Mouse (Mus musculus) left cerebral cortex, adult 11 months (tissue): Measurements from ENCODE around the gene Trhde.

Experiments used
- DNase-seq: peaks from one replicate; pipeline ENCODE4 v3.0.0; 2022; ENCODE audit warnings: low spot score

Gene Trhde

DNA sequence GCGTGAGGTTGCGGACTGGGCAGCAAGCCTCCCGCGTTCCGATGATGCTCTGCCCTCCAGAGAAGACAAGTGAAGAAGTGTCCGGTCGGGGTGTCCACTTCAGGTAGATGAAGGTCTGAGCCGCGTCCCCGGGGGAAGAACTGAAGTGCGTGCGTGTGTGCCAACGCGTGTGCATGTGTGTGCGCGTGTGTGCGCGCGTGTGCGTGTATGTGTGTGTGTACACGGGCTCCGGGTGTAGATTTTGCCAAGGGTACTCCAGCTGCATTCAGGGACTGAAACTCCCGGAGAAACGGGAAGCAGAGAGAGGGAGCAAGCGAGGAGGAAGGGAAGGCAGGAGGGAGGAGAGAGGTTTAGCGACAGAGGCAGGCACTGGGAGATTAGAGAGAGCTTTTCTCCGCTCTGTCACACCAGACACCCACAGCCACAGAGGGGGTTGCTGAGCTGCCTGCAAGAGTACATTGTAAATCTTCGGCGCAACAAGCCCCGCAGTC lies at the start of gene Trhde:
Trhde (minus strand) TSS at position 147 of the 491 bp plus-strand sequence.
- peak; percentile 23 for DNase-seq

DNA sequence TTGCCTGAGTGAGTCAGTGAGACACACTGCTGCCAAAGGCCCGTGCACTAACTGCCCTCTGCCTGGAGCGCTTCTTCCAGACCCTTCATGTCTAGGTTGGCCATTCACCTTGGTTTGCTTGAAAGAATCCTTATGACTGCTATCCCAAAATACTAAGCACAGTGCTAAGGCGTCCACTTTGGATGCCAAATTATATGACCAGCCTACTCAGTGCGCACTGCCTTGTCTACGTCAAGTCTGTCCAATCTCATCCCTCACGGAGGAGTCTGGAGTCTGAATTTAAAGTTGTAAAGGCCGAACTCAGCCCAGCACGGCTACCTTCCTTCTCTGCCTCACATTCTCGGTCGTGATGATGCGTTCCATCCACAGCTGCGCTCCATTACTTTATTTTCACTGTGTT lies 39.9 kb upstream of the Trhde start:
- DNase-seq = no peak

DNA sequence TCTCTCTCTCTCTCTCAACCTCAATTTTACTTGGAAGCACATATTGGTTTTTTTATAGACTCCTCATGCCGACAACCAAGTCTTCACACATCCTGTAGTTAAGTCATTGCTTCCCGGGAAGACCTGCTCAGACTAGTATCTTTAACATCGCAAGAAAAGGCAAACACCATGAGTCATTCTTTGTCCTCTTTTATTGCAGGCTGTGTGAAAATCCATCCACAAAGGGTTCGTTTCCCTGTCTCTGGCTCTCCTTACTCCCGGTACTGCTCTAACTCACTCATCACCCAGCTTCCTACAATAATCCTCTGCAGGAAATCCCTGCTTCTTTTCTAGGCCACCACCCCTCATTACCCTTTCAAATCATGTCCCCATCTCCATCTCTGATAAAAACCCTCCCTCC lies 39.3 kb upstream of the Trhde start:
- no peak for DNase-seq

DNA sequence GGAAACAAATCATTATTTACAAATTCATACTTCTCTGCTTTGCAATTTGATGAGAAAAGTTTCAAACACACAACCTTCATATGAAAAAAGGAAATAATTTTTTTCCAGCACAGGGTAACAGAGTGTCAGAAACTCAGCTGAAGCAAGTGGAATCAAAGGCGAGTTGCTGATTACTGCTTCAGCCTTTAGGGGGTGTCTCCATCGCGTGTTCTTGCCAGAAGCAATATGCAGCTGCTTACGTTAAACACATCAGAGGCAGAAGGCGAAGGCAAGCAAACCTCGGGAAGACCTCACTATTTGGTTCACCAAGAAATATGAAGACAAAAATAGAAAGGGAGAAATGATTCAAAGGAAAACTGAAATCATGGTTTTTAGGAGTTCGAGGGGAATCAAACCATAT lies 29.2 kb upstream of the Trhde start:
- no peak for DNase-seq

DNA sequence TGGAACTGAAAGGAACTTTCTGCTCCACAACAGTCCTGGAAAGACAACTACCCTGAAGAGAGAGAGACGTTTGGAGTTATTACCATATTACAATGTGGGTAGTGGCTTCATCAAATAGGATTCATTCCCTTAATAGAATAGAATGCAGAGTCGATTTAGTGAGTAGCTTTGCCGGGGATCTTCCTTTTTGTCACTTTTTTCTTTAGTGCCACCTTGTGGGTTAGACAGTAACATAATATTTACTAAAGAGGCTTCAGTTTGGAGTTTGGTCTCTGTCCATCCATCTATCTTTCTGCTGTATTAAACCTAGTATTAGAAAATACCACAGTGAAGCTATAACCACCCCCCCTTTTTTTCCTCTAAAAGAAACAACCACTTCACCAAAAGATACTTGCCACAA lies 6.7 kb upstream of the Trhde start:
- DNase-seq = no peak

DNA sequence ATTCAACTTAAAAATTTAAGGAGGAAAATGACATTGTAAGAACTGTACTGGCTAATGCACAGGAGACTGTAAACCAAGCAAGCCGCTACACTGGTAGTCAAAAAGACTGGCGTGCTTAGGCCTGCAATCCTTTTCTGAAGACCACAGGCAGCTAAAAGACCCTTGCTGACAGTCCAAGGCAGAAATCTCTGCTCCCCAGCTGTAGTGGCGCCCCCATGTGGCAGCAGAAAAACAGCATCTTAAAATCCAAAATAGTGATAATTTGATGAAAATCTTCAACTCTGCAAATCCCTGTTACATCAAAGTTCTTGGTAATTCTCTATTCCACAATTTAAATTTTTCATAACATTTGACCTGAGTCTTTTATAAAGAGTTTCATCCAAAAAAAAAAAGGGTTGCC lies 3.8 kb upstream of the Trhde start:
- DNase-seq = no peak

DNA sequence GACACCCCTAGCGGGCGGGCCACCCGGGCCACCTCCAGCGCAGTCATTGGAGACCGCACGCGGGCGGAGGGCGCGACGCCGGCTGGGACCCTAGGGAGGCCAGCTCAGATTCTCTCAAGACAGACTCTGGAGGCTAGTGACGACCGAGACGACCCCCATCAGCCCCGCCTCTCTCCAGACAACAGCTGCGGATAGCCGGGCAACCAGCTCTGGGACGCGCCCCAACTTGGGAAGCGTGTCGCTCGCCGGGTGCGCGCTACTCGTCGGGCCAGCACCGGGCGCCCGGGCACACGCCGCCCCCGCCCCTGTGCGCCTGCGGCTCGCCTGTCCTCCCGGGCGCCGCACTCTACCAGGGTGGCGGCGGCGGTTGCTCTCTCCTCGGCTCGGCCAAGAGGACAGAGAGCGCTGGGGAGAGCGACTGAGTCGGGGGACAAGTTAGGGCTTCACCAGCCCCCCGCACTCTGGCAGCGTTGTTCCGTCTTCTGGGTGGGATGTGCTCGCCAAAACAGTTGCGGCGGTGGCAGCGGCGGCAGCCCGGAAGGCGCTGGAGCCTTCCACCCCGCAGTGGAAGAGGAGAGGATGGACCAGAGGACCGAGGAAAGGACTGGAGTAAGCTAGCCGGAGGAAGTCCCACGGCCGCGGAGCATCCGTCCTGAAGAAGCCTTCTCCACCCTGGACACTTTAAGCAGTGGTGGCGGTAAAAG lies 498 bp downstream of the Trhde start:
- no peak for DNase-seq

DNA sequence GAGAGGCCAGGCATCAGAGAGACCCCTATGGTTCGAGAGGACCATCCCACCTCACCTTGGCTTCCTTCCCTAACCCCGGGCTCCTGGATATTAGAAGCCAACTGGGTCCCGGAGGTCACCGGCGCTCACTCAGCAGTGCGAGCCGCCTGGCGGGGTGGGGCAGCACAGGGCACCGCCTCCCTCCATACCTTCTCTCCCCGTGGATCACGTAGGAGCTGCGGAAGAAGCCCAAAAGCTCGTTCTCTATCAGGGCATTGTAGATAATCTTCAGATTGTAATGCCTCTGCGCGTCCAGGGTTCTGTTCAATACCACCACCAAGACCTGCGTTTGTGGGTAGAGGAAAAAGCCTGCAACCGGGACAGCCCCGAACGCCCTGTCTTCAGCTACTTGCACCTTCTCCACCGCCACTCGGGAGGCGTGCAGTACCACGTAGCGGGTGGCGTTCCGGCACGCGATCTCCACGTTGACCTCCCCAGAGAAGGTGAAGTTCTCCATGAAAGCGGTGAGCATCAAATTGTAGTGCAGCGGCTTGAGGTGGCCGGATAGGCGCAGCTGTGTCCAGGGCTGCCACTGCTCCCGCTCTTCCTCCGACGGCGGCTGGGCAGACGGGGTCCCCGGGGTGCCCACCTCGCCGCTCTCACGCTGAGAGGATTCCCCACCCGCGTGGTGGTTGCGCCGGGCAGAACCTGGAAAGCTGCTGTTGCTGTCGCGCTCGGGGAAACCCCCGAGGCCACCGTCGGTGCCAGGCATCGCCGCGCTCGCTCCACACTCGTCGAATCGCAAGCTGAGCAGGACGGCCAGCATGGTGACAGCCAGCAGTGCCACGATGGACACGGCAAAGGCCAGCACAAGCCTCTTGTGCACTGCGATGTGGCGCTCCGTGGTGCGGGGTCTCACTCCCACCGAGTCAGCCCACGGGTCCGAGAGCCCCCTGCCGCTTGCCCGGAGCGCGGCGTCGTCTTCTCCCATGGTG lies 1.5 kb downstream of the Trhde start:
- DNase-seq = no peak

DNA sequence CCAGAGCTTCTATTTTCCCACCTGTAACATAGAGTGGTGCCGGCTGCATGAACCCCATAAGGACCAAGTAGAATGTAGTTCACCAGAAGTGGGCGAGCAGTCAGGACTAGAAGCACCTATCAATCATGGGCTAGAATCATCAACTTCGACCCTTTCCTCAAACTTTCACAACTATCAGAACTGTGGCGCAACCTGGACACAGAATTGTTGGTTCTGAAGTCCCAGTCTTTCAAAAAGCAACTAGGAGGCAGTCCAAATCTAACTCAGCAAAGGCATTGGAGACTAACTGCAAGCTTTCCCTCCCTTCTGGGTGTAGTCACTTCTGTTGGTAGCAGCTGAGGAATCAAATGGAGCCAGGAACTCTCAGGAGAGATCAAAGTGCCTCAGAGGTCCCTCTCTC lies 2.6 kb downstream of the Trhde start:
- DNase-seq = no peak

DNA sequence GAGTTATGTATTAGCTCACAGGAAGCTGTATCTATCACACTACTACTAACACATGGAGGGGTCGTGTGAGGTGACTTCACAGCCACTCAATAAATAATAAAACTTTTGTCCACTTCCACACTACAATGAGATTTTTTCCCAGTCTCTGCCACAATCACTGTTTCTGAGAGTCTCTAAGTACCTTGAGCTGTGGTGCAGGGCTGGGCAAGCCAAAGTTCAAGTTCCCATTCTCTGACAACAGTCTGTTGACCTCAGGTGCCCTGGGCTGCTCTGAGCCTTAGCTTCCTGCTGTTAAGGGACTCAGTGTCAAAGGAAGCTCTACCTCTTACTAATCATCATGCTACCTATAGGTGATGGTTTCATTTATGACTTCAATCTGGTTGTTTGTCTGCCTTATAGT lies 3.3 kb downstream of the Trhde start:
- DNase-seq = no peak

DNA sequence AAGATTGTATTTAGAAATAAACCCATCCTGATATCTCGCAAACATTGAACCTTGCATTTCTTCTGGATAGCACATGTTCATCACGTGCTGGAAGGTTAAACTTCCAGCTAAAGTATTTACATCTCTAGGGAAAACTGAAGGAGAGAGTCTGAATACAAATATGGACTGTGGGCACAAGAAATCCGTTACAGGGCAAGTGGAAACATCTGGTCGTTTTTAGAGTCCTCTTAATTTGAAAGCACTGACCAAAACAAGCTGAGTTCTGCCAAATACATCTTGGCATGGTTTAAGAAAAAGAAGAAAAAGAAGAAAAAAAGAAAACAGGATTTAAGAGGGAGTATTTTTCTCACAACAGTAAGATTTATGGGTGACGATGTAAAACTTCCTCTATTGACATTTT lies 3.9 kb downstream of the Trhde start:
- DNase-seq = no peak

DNA sequence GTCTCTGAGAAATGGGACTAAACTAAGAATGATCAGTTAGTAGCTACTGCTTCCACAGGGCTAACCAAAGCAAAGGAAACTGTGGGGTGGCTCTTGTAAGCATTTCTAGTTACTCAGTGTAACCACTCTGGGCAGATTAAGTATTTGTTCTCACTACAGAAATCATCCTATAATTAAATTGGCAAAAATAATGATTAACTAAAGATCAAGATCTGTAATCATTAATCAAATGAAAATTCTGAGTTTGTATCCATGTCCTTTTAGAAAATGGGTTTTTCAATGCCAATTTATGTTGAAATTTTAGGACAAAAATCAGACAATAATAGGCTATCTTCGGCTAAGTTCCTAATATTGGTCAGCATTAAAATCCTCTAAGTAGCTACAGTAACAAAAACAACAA lies 4.4 kb downstream of the Trhde start:
- DNase-seq = no peak

DNA sequence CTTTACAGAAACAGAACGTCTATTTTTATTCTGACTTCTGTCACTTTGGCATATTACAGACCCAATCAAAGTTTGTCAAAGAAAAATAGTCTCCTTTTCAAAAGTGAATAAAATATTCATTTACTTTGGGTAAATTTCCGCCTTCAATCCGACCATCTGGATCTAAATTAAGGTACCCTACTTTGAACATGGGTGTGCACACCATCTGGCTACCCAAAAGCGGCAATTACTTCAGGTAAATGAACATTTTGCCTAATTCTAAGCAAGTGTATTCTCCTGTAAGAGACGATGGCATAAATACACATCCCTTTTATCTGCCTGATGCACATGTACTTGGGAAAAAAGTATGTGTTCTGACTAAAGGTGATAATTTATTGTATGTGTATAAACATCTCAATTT lies 5.2 kb downstream of the Trhde start:
- DNase-seq = no peak

DNA sequence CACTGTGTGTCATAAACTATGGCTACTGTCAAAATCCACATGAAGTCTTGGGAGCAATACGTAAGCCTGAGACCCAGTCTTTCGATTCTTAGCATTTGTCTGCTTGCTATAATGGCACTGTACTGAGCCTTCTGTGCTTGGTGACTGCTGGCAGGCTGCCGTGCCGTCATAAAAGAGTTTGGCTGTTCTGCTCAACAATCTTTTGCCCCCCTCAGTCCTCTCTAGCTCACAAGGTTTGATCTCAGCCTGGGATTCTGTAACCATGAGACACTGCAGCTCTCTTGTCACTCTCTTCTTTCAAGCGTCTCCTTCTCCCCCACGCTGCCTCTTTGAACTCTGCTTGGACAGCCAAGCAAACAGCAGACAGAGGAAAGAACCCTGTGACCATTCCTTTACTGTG lies 7.9 kb downstream of the Trhde start:
- no peak for DNase-seq

DNA sequence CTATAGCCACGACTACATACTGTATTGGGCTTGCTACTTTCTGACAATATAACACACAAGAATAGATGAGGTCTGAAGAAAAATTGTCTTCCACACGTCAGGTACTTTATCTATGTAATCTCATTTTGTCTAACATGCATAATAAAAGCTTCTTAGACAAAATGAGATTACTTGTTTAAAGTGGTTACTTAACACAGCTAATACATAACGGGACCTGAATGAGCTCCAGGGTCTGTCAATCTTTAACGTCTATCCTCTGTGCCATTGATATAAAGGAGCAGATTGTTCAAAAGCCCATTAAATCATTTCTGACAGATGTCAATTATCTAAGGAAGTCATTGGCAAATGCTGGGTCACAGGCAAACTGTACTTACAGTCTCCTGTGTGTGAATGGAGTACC lies 36.2 kb downstream of the Trhde start:
- DNase-seq = no peak

DNA sequence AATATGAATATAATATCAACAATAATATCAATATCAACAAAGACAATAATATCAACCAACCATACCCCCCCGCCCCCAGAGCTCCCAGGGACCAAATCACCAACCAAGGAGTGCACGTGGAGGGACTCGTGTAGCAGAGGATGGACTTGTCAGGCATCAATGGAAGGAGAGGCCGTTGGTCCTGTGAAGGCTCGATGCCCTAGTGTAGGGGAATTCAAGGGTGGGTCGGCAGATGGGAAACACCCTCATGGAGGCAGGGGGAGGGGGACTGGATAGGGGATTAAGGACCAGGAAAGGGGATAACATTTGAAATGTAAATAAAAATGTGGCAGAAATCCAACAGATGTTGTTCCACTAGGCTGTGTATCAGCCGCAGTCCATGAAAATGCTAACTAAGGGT lies 40.0 kb downstream of the Trhde start:
- DNase-seq = no peak

DNA sequence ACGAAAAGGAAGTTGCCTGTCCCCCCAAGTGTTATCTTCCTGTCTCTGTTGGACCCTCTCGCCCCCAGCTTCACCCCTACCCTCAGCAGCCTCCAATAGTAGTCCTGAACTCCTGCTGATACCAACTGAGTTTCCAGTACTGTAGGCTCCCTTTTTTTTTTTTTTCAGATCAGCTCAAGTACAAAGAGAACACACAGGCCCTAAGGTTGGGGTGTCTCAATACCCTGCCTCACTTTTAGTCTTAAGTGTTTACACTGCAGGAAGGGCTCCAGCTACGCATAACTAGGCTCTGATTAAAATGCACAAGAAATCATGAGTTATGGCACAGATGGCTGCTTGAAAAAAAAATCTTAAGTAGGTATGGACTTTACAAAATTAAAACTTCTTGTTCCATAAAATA lies 42.9 kb downstream of the Trhde start:
- DNase-seq = no peak

DNA sequence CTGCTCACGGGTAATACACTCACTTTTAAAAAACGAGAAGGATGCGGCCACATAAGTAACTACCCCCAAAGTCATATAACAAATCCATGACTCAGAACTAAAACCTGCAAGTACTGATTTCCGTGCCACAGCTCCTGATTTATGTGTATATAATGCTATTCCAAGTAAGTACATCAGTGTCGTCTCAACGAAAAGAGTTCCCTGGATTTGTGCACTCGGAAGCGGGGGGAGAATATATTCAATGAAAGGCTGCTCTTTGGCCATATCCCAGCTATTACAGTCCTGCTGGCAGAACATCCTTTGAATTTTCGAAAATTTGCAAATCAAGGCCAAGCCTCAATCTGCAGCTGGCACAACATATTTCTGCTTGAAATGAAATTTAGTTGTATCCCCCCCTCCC lies 43.5 kb downstream of the Trhde start:
- no peak for DNase-seq

DNA sequence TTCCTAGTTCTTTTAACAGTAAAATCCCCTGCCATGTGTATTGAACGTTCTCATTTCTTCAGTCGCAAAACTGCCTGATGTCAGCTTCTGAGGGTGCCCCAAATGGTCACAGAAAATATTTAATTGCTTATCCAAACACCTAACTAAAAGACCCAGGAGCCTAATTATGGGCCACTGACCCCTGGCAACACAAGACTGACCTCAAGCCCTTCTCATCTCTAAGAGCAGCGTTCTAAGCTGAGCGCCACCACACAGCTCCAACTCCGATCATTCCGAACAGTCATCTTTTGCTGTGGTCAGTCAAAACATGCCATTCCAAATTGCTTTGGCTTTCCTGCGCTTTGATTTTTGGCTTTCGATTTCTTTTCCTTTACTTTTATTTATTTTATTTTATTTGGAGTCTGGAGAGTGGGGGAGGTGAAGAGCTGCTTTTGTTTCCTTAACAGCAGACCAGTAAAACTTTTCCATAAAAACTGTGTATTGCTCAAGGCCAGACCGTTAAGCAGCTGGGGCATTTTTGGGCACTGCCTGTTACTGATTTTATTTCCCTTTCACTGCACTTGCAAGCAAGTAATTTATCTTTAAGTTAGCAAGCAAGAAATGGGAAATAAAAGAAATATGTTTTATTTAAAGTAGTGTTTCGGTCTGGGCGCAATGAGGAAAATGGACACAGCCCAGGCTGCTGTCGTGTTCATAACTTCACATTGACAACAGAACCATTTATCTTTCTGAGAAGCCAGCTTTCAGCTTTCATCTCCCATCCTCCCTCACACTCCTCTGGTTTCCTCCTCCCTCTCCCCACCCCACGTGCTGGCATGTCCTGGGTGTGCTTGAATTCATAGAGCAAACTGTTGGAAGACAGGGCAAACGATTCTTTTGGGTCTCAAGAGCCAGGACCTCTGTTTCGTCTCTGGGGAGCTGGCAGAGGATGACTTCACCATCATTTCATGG lies 59.1 kb downstream of the Trhde start:
- no peak for DNase-seq

DNA sequence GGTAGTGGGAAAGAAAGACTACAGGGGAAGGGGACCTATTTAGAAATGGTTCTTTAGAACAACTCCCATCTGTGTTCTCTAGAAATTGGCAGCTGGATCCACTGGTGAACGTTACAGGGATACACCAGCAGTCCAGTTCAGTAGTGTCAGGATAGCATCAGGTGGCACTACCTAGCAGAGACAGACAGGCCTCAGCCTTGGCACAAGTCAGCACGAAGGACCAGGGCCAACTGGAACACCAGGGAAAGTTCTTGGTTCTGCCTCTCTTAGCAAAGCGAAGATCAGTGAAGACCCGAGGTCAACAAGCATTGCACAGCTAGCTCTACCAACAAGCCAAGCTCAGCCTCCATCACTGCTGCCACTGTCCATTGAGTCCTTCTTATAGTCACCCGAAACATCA lies 62.2 kb downstream of the Trhde start:
- DNase-seq = no peak

DNA sequence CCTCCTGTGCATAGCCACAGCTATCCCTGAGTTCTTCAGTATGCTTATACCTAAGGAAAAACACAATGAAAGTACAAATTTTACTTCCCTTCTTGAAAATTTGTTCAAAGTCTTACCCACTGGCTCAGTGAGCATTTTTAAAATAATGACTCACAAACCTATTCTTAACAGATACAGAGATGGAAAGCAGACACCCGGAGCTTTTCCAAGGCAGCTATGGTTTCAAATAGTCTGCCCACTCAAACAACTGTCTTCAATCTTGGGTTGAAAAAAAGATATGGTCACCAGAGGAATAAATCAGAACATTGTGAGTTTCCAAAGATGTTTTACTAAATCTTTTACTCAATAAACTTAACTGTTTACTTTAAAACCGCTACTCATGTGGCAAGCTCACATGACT lies 64.5 kb downstream of the Trhde start:
- peak; percentile 24 for DNase-seq

DNA sequence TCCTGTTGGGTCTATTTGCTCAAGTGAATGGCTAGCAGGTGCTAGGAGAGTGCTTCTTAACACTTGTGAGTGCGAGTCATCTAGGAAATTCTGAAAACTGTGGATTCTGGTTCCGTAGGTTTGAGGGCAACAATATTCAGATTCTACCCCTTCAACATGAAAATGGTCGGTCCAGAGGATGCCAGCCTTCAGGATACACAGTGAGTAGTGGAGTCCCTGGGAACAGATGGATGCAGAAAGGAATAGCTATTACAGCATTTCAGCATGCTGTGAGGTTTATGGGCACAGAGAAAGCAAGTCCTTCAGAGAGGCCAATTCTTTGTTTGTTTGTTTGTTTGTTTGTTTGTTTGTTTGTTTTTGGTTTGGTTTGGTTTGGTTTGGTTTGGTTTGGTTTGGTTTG lies 65.7 kb downstream of the Trhde start:
- DNase-seq = no peak
